Mouse (Mus musculus) stomach, postnatal 0 days (tissue): ENCODE measurements around the gene Tdrd5.

Experiments used
- CTCF ChIP-seq: IDR thresholded peaks from 2 replicates; pipeline ENCODE4 v1.5.1; 2016; ENCODE audit warnings: antibody characterized with exemption, low read depth, mild to moderate bottlenecking, moderate library complexity
- EP300 ChIP-seq: optimal IDR thresholded peaks from 2 replicates; pipeline ENCODE3; 2016; ENCODE audit warnings: antibody characterized with exemption

- TF ChIP-seq CTCF (no peak), EP300 (no peak)
Measured at GRCm38 (mm10) chr1:156288556-156289221, 14.8 kb downstream of the Tdrd5 start.
